Mouse (Mus musculus) bone marrow macrophage, adult 2 months (primary cell): Measurements from ENCODE around the gene Sestd1.

Experiments
- CTCF ChIP-seq: IDR thresholded peaks from 2 replicates; pipeline ENCODE4 v1.5.1; 2012; ENCODE audit warnings: low read depth, mild to moderate bottlenecking, low read length, moderate library complexity
- POLR2A ChIP-seq: IDR thresholded peaks from 2 replicates; pipeline ENCODE4 v1.6.1; 2012; ENCODE audit warnings: mild to moderate bottlenecking, low read depth, low read length, borderline replicate concordance

DNA sequence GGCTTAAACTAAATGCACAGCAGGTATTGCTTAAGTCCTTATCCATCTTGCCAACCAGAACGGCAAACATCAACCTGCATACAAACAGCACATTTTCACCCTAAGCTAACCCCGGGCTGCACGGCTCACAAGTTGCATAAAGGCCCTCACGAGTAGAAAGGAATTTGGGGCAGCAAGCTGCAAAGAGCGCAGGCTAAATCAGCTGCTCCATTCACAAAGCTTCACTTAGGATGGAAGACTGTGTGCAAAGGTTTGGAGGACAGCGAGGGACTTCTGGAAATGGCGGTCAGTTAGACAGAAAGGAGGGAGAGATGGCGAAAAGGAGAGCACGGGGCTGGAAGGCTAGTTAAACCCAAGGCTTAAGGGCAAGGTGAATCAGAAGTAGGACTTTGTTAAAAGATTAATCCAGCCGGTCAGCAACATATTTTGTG, 108.1 kb downstream of the Sestd1 start:
- TF ChIP-seq CTCF (no peak), POLR2A (no peak)
